Mouse (Mus musculus) T-helper 1 cell (primary cell): ENCODE data around the gene Dlgap5.

Experiments
- in situ Hi-C: fragments of 300-600 bp; cut with MboI, MseI; formaldehyde crosslinking; loops from one replicate; pipeline ENCODE4 v1.15.1; 2025; ENCODE audit warnings: high pct_unique_total_duplicates

Gene Dlgap5

GRCm38 (mm10) chr14:47395462-47396026 lies 22.7 kb downstream of the Dlgap5 start:
- in situ Hi-C loops: loop anchor here (5.0 kb wide), 2 partner anchors 53 to 342 kb away; no protein-coding TSS in a partner anchor

GRCm38 (mm10) chr14:47395007-47395406 lies 23.2 kb downstream of the Dlgap5 start:
- in situ Hi-C loops: loop anchor here (5.0 kb wide), 2 partner anchors 53 to 342 kb away; no protein-coding TSS in a partner anchor

- in situ Hi-C loops: no loop called here
Observed at GRCm38 (mm10) chr14:47393354-47394094, 24.7 kb downstream of the Dlgap5 start.

GRCm38 (mm10) chr14:47386125-47386524 lies 32.1 kb downstream of the Dlgap5 start:
- in situ Hi-C loops: no loop called here

- in situ Hi-C loops: no loop called here
Observed at GRCm38 (mm10) chr14:47384653-47385052, 33.6 kb downstream of the Dlgap5 start.

GRCm38 (mm10) chr14:47383911-47384310 lies 34.3 kb downstream of the Dlgap5 start:
- in situ Hi-C loops: no loop called here

- in situ Hi-C loops: no loop called here
Observed at GRCm38 (mm10) chr14:47378336-47378735, 39.9 kb downstream of the Dlgap5 start.

- in situ Hi-C loops: no loop called here
Observed at GRCm38 (mm10) chr14:47376526-47376925, 41.7 kb downstream of the Dlgap5 start.

GRCm38 (mm10) chr14:47373728-47374678 lies 44.2 kb downstream of the Dlgap5 start:
- in situ Hi-C loops: no loop called here

- in situ Hi-C loops: no loop called here
Observed at GRCm38 (mm10) chr14:47371689-47372088, 46.5 kb downstream of the Dlgap5 start.

- in situ Hi-C loops: no loop called here
Observed at GRCm38 (mm10) chr14:47370790-47371189, 47.4 kb downstream of the Dlgap5 start.

- in situ Hi-C loops: no loop called here
Observed at GRCm38 (mm10) chr14:47369741-47370140, 48.5 kb downstream of the Dlgap5 start.

- in situ Hi-C loops: no loop called here
Observed at GRCm38 (mm10) chr14:47367461-47367860, 50.7 kb downstream of the Dlgap5 start, which contains the start of gene Lgals3. Gene Lgals3, plus strand, starts transcription at chr14:47367751.

GRCm38 (mm10) chr14:47366881-47367321 lies 51.3 kb downstream of the Dlgap5 start:
- in situ Hi-C loops: no loop called here

GRCm38 (mm10) chr14:47364742-47365449 lies 53.3 kb downstream of the Dlgap5 start:
- in situ Hi-C loops: no loop called here

- in situ Hi-C loops: no loop called here
Observed at GRCm38 (mm10) chr14:47361899-47362298, 56.3 kb downstream of the Dlgap5 start.

- in situ Hi-C loops: no loop called here
Observed at GRCm38 (mm10) chr14:47361418-47361817, 56.8 kb downstream of the Dlgap5 start.

GRCm38 (mm10) chr14:47359610-47360009 lies 58.6 kb downstream of the Dlgap5 start:
- in situ Hi-C loops: no loop called here

- in situ Hi-C loops: no loop called here
Observed at GRCm38 (mm10) chr14:47356622-47357021, 61.6 kb downstream of the Dlgap5 start.

- in situ Hi-C loops: no loop called here
Observed at GRCm38 (mm10) chr14:47354948-47355347, 63.3 kb downstream of the Dlgap5 start.

- in situ Hi-C loops: no loop called here
Observed at GRCm38 (mm10) chr14:47354111-47354577, 64.1 kb downstream of the Dlgap5 start.
